Mouse (Mus musculus): ENCODE measurements around the gene Setd3. TPM values are rescaled to one million over a fixed set of nuclear protein-coding genes. Genes with fewer than 3 reads are reported as not detected.

Setd3 gene
- polyA plus RNA-seq, 1 experiment = 63.3 TPM

DNA sequence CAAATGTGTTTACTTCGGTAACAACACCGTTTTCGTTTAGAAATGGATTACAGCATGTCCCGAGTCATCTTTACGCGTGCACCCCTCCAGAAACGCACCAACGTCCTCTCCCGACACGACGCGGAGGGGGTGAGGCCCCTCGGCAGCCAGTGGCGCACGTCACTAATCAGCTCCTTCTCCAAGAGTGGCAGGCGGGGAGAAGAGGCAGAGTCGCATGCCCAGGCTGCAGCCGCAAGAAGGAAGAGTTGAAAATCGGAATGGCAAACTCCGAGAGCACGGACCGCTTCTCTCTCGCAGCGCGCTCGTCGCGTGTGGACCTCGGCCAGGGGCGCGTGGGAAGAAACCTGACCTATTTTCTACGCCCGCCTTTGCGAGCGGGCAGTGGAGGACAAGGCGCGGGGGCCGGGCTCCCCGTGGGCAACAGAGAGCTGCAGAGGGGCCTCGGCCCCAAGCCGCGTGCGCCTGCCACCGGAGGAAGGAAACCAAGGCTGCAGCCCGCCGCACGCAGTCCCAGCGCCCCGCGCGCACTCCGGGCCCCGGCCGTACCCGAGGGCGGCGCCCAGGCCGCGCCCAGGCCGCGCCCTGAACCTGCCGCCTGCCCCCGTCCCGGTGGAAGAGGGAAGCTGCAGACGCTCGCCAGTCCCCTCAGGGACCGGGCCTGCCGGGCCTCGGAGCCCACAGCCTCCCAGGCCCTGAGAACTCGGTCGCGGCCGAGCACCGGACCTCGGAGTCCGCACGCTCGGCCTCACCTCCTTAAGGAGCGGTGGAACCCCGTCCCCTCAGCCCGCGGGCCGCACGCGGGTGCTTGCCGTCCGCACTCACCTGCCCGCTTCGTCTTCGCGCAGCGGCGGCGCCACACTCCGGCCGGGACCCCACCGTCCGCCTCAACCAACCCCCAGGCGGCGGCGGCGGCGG lies 526 bp downstream of the Setd3 start:
- Histone ChIP-seq H3K4me3 (ENCODE audit: insufficient read depth, low read depth, low read length) (peak overlapping the region; percentile 95), H3K27ac (replicated peaks; ENCODE audit: low read depth, low read length) (peak overlapping the region; percentile 75), H3K4me1 (ENCODE audit: control insufficient read depth, insufficient read depth, insufficient read length, low read length) (peaks cover 8% of the 10 kb centered on the region)

- no peak overlapping the region for H3K4me3 ChIP-seq (ENCODE audit: insufficient read depth, low read depth, low read length)
- no peak overlapping the region for H3K27ac ChIP-seq (replicated peaks; ENCODE audit: low read depth, low read length)
- H3K4me1 ChIP-seq (ENCODE audit: control insufficient read depth, insufficient read depth, insufficient read length, low read length) = peaks cover 13% of the 10 kb centered on the region
These were observed 2.7 kb downstream of the Setd3 start for GRCm38 (mm10) chr12:108176366-108176765.

GRCm38 (mm10) chr12:108174606-108175505 lies 4.3 kb downstream of the Setd3 start:
- peaks cover 16% of the 10 kb centered on the region for H3K4me1 ChIP-seq (ENCODE audit: control insufficient read depth, insufficient read depth, insufficient read length, low read length)
- no peak overlapping the region for H3K4me3 ChIP-seq (ENCODE audit: insufficient read depth, low read depth, low read length)
- no peak overlapping the region for H3K27ac ChIP-seq (replicated peaks; ENCODE audit: low read depth, low read length)

DNA sequence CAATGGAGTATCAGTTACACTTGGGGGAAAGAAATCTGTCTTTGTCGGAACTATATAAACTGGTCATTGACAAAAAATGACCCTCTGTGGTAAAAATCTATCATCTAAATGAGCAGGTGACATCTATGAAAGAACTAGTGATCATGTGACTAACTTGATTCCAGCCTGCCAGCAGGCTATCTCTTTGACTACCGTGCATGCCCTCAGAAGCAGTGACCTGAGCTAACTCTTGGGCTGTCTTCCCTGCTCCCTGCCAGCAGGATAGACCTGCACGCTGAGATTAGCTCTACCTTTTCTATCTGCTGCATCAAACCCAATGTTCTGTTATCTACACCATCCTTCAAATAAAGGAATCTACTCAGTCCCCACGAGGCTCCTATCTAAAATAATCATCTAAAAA lies 6.5 kb downstream of the Setd3 start:
- H3K4me1 ChIP-seq (ENCODE audit: control insufficient read depth, insufficient read depth, insufficient read length, low read length) = peaks cover 17% of the 10 kb centered on the region

GRCm38 (mm10) chr12:108171336-108171735 lies 7.8 kb downstream of the Setd3 start:
- Histone ChIP-seq H3K4me3 (ENCODE audit: insufficient read depth, low read depth, low read length) (no peak overlapping the region), H3K27ac (replicated peaks; ENCODE audit: low read depth, low read length) (no peak overlapping the region)

More for the DNA sequence above, 6.5 kb downstream of the Setd3 start:
- H3K4me3 ChIP-seq (ENCODE audit: insufficient read depth, low read depth, low read length) = no peak overlapping the region
- no peak overlapping the region for H3K27ac ChIP-seq (replicated peaks; ENCODE audit: low read depth, low read length)

DNA sequence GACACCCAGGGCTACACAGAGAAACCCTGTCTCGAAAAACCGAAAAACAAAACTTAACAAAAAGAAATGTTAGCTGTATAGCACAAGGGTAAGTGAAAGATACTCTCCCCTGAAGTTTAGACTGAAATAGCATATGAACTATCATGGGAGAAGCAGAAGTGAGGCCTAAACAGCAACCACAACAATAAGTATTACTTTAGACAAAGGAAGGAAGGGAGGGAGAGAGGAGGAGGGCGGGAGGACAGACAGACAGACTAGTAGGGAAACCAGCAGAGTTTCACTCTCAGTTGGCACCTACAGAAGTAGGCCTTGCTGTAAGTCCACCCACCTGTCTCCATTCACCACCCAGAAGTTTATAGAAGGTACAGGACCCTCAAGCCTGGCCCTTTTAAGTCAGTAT lies 8.6 kb downstream of the Setd3 start:
- Histone ChIP-seq H3K4me3 (ENCODE audit: insufficient read depth, low read depth, low read length) (no peak overlapping the region), H3K4me1 (ENCODE audit: control insufficient read depth, insufficient read depth, insufficient read length, low read length) (peaks cover 17% of the 10 kb centered on the region), H3K27ac (replicated peaks; ENCODE audit: low read depth, low read length) (no peak overlapping the region)

More at GRCm38 (mm10) chr12:108171336-108171735, 7.8 kb downstream of the Setd3 start:
- H3K4me1 ChIP-seq (ENCODE audit: control insufficient read depth, insufficient read depth, insufficient read length, low read length) = peaks cover 15% of the 10 kb centered on the region

GRCm38 (mm10) chr12:108168909-108169308 lies 10.2 kb downstream of the Setd3 start:
- Histone ChIP-seq H3K27ac (replicated peaks; ENCODE audit: low read depth, low read length) (no peak overlapping the region), H3K4me3 (ENCODE audit: insufficient read depth, low read depth, low read length) (no peak overlapping the region), H3K4me1 (ENCODE audit: control insufficient read depth, insufficient read depth, insufficient read length, low read length) (peaks cover 15% of the 10 kb centered on the region)

DNA sequence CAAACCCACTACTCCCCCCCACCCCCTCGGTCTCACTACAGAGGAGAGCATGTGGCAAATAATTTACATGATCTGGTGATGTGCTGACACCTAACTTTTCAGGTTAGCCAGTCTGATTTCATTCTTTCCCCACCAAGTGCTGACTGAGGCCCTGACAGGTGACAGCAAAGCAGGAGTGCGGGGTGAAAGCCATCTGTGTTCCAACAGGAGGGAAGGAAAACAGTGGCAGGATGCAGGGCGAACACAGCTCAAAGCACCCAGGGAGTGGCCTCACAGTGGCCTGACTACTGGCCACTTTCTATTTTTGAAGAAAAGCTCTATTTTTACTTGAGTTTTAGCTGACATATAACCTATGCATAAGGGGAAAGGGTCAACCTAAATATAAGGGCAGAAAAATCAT lies 15.4 kb downstream of the Setd3 start:
- no peak overlapping the region for H3K4me3 ChIP-seq (ENCODE audit: insufficient read depth, low read depth, low read length)
- H3K4me1 ChIP-seq (ENCODE audit: control insufficient read depth, insufficient read depth, insufficient read length, low read length) = peaks cover 2% of the 10 kb centered on the region
- no peak overlapping the region for H3K27ac ChIP-seq (replicated peaks; ENCODE audit: low read depth, low read length)

DNA sequence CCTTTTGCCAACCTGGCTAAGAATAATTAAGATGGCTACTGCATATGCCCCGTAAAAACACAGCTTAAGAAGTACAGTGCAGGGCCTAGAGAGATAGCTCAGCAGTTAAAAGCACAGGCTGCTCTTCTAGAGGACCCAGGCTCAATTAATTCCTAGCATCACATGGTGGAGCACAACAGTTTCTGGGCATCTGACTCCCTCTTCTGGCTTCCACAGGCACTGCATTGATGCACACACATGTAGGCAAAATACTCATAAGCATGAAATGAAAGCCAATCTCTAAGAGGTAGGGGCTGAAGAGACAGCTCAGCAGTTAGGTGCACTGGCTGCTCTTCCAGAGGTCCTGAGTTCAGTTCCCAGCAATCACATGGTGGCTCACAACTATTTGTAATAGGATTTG lies 17.1 kb downstream of the Setd3 start:
- Histone ChIP-seq H3K4me1 (ENCODE audit: control insufficient read depth, insufficient read depth, insufficient read length, low read length) (peaks cover 2% of the 10 kb centered on the region), H3K4me3 (ENCODE audit: insufficient read depth, low read depth, low read length) (no peak overlapping the region), H3K27ac (replicated peaks; ENCODE audit: low read depth, low read length) (no peak overlapping the region)

GRCm38 (mm10) chr12:108159863-108160262 lies 19.3 kb downstream of the Setd3 start:
- Histone ChIP-seq H3K4me1 (ENCODE audit: control insufficient read depth, insufficient read depth, insufficient read length, low read length) (no peaks in the 10 kb centered on the region), H3K27ac (replicated peaks; ENCODE audit: low read depth, low read length) (no peak overlapping the region), H3K4me3 (ENCODE audit: insufficient read depth, low read depth, low read length) (no peak overlapping the region)

GRCm38 (mm10) chr12:108152743-108153142 lies 26.4 kb downstream of the Setd3 start:
- H3K27ac ChIP-seq (replicated peaks; ENCODE audit: low read depth, low read length) = no peak overlapping the region
- no peaks in the 10 kb centered on the region for H3K4me1 ChIP-seq (ENCODE audit: control insufficient read depth, insufficient read depth, insufficient read length, low read length)
- no peak overlapping the region for H3K4me3 ChIP-seq (ENCODE audit: insufficient read depth, low read depth, low read length)

DNA sequence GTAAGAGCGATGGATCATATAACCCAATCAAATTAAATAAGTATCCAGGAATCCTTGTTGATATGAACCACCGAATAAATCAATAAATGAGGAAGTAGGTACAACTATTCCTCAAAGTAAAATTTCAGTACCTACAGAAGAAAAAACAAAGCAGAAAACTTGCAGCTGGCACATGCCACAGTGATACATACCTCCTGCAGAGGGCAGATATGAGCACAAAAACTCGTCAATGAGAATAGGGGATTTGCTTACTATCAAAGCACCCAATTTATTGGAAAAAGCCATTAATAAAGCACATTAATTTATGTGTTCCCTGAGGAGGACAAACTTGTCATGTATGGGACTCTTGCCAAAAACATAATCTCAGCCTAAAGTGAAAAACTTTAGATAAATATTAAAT lies 29.4 kb downstream of the Setd3 start:
- no peaks in the 10 kb centered on the region for H3K4me1 ChIP-seq (ENCODE audit: control insufficient read depth, insufficient read depth, insufficient read length, low read length)
- no peak overlapping the region for H3K27ac ChIP-seq (replicated peaks; ENCODE audit: low read depth, low read length)
- no peak overlapping the region for H3K4me3 ChIP-seq (ENCODE audit: insufficient read depth, low read depth, low read length)

- no peaks in the 10 kb centered on the region for H3K4me1 ChIP-seq (ENCODE audit: control insufficient read depth, insufficient read depth, insufficient read length, low read length)
- H3K27ac ChIP-seq (replicated peaks; ENCODE audit: low read depth, low read length) = no peak overlapping the region
These were observed 33.9 kb downstream of the Setd3 start for GRCm38 (mm10) chr12:108145198-108145597.

DNA sequence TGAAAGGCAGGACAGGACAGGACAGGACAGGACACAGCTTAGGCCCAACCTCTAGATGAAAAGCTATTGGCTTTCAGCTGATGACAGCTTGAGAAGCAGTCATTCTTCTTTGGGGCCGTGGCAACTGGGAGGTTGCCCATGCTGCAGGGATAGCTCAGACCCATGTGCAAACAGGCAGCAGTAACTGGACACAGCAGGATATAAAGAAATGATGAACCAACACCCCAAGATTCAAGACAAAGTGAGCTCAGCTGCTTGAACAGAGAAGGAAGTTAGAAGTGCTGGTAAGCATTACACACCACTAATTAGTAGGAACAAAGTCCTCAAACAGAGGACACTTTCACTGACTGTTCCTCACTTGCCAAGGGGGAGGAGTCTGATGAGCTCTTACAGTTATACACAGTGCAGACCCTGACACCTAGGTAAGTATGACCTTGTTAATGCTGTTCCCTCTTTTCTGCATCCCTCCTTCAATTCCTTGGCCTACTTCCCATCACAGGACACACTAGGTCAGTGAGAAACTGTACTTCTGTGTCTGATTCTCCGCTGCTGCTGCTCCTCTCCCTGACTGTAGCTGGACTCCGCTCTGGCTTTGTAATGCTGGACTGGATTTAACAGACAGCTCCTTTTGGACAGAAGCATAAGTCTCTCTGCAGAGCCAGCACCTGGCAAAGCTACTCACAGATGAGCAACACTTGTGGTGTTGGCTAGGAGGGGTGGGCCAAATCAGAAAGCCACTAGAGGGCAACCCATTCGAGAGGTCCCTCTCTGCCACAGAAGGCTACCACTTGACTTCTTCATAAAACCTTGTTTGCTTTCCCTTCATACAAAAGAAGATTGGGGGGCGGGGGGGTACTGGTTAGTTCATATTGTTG lies 35.3 kb downstream of the Setd3 start:
- H3K4me1 ChIP-seq (ENCODE audit: control insufficient read depth, insufficient read depth, insufficient read length, low read length) = no peaks in the 10 kb centered on the region
- no peak overlapping the region for H3K4me3 ChIP-seq (ENCODE audit: insufficient read depth, low read depth, low read length)
- no peak overlapping the region for H3K27ac ChIP-seq (replicated peaks; ENCODE audit: low read depth, low read length)

More at GRCm38 (mm10) chr12:108145198-108145597, 33.9 kb downstream of the Setd3 start:
- H3K4me3 ChIP-seq (ENCODE audit: insufficient read depth, low read depth, low read length) = no peak overlapping the region

All from brown adipose tissue, adult 24 weeks (tissue).